Comparison of ENCODE assay signal across 9 mouse cellular contexts in genomic region chr14:17632887-17633522, GRCm38 (mm10). TPM values are rescaled to one million over a fixed set of nuclear protein-coding genes. Genes with fewer than 3 reads are reported as not detected.
DNase-seq lines count a peak whose midpoint lies in the region; ATAC-seq and TF ChIP-seq lines count a peak whose summit lies in the region.
"Had no signal": no experiment of that assay in that cellular context is flagged by ENCODE, and none has a peak within 500 bp of the region (broad histone marks: within the 10 kb centered on the region; RNA-seq: fewer than 3 reads in every experiment).

No protein-coding gene starts in this region.

- TF ChIP-seq CTCF in heart, postnatal 0 days (IDR thresholded peaks at IDR 0.05; ENCODE audit: low read depth) = no peak

- H3K27me3 ChIP-seq in forebrain, embryonic 13.5 days = no peaks in the 10 kb centered on the region
- no peaks in the 10 kb centered on the region for H3K27me3 ChIP-seq in heart, postnatal 0 days (ENCODE audit: control insufficient read depth, insufficient read depth, low read length)
- H3K27me3 ChIP-seq in lung, embryonic 15.5 days = no peaks in the 10 kb centered on the region

- no peaks in the 10 kb centered on the region for H3K4me1 ChIP-seq in forebrain, embryonic 13.5 days
- peaks cover 9% of the 10 kb centered on the region; the same call in 1 of the 2 replicates for H3K4me1 ChIP-seq in heart, postnatal 0 days (ENCODE audit: control insufficient read depth, insufficient read depth)
- H3K4me1 ChIP-seq in lung, embryonic 15.5 days = peaks cover 3% of the 10 kb centered on the region; the same call in 1 of the 2 replicates

- H3K36me3 ChIP-seq in forebrain, embryonic 13.5 days (ENCODE audit: poor library complexity, severe bottlenecking) = no peaks in the 10 kb centered on the region
- H3K36me3 ChIP-seq in heart, postnatal 0 days (replicated peaks; ENCODE audit: control insufficient read depth, insufficient read depth, low read length) = no peaks in the 10 kb centered on the region
- H3K36me3 ChIP-seq in lung, embryonic 15.5 days = no peaks in the 10 kb centered on the region
- H3K36me3 ChIP-seq: G1E had no signal

- peak overlapping the region; percentile 38 for H3K4me2 ChIP-seq in forebrain, embryonic 13.5 days
- H3K4me2 ChIP-seq in heart, postnatal 0 days (ENCODE audit: low read depth, low read length) = peak overlapping the region; percentile 47
- H3K4me2 ChIP-seq in lung, embryonic 15.5 days = peak overlapping the region; percentile 43

- no peak overlapping the region for H3K9ac ChIP-seq in forebrain, embryonic 13.5 days
- H3K9ac ChIP-seq in heart, postnatal 0 days (replicated peaks; ENCODE audit: low read depth, low read length) = no peak overlapping the region
- no peak overlapping the region for H3K9ac ChIP-seq in lung, embryonic 15.5 days

- peak; percentile 67 for ATAC-seq in forebrain, embryonic 13.5 days
- peak; percentile 92 for ATAC-seq in heart, postnatal 0 days (ENCODE audit: insufficient read depth, low read depth)
- peak; percentile 69 for ATAC-seq in lung, embryonic 15.5 days (ENCODE audit: borderline replicate concordance, extremely low read depth, low FRiP score, low TSS enrichment)

- 7% methylated on average over 19 of the region's 19 CpGs for WGBS in forebrain, embryonic 13.5 days
- 4% methylated on average over 19 of the region's 19 CpGs for WGBS in heart, postnatal 0 days
- 5% methylated on average over 19 of the region's 19 CpGs for WGBS in lung, embryonic 15.5 days

- no peak overlapping the region for H3K4me3 ChIP-seq in forebrain, embryonic 13.5 days
- peak overlapping the region; percentile 8; the same call in 1 of the 2 replicates for H3K4me3 ChIP-seq in heart, postnatal 0 days (ENCODE audit: low read depth, low read length)
- H3K4me3 ChIP-seq in lung, embryonic 15.5 days = no peak overlapping the region

- H3K9me3 ChIP-seq in forebrain, embryonic 13.5 days (replicated peaks) = no peaks in the 10 kb centered on the region
- no peaks in the 10 kb centered on the region for H3K9me3 ChIP-seq in heart, postnatal 0 days (replicated peaks; ENCODE audit: control insufficient read depth, low read length)
- H3K9me3 ChIP-seq in lung, embryonic 15.5 days = no peaks in the 10 kb centered on the region
- H3K9me3 ChIP-seq: G1E had no signal

- TF ChIP-seq EP300 in heart, postnatal 0 days (IDR thresholded peaks at IDR 0.05; ENCODE audit: low read depth) = no peak

- H3K27ac ChIP-seq in forebrain, embryonic 13.5 days = no peak overlapping the region
- H3K27ac ChIP-seq in heart, postnatal 0 days (ENCODE audit: low read depth) = no peak overlapping the region
- no peak overlapping the region for H3K27ac ChIP-seq in lung, embryonic 15.5 days

- peak; percentile 34 for DNase-seq in right cerebral cortex, adult 18-20 months
- no peak for DNase-seq in right cerebral cortex, adult 2 months (ENCODE audit: low spot score in 2 of 2)
- peak; percentile 17 for DNase-seq in heart, postnatal 0 days (ENCODE audit: low spot score)
- DNase-seq in kidney, postnatal 10 days = peak; percentile 83
- peak; percentile 55 for DNase-seq in ovary, postnatal 14 days (ENCODE audit: low spot score)
- no peak for DNase-seq in adipocyte (ENCODE audit: low spot score)

RNA-seq across cellular contexts. Expression of gene Thrb, which starts 27.1 kb away (rescaled TPM):
- polyA plus RNA-seq in forebrain, embryonic 13.5 days (2015; fragmentation: Nextera tagmentation; extraction: Ambion mirVana) = 1.6 and 2.1 TPM in 2 replicates
- total RNA-seq in heart, postnatal 0 days (2014; rRNA removed; ENCODE audit: low replicate concordance) = 1.0 and 1.4 TPM in 2 replicates
- 0.90 and 1.2 TPM in 2 replicates for polyA plus RNA-seq in heart, postnatal 0 days (2015; fragmentation: Nextera tagmentation; extraction: Ambion mirVana)
- polyA plus RNA-seq in lung, embryonic 15.5 days (2015; fragmentation: Nextera tagmentation; extraction: Ambion mirVana) = 1.6 and 1.9 TPM in 2 replicates

Comparison
In these comparisons a context has a peak if more than half of its experiments do, and no peak if none do; other contexts are left out.
1. DNase-seq: peak in right cerebral cortex, adult 18-20 months (single experiment), heart, postnatal 0 days (single experiment), kidney, postnatal 10 days (single experiment) and ovary, postnatal 14 days (single experiment); none in right cerebral cortex, adult 2 months (0 of 2) and adipocyte (single experiment).
2. Peak in every context shown above with its lines, with median percentiles within 50 percentile points of each other: ATAC-seq and H3K4me2 ChIP-seq.